Mouse (Mus musculus) olfactory bulb, adult 2 months (tissue): ENCODE results near the gene Uck1.

Experiments used
- CTCF ChIP-seq: fragments of 200-500 bp; IDR thresholded peaks from 2 replicates; pipeline ENCODE4 v1.5.1; 2012; ENCODE audit warnings: low read depth, mild to moderate bottlenecking, low read length, moderate library complexity; ENCODE audit not compliant: insufficient read depth
- POLR2A ChIP-seq: fragments of 200-500 bp; IDR thresholded peaks from 2 replicates; pipeline ENCODE4 v1.6.1; 2012; ENCODE audit warnings: mild to moderate bottlenecking, low read depth, low read length, moderate library complexity; ENCODE audit not compliant: insufficient read depth

- TF ChIP-seq POLR2A (no peak), CTCF (no peak)
Measured at GRCm38 (mm10) chr2:32216506-32216905, 43.5 kb downstream of the Uck1 start.
